Mouse (Mus musculus): Measurements from ENCODE around the gene Ptcd2. TPM values are rescaled to one million over a fixed set of nuclear protein-coding genes. Genes with fewer than 3 reads are reported as not detected.

Gene Ptcd2
- total and polyA plus RNA-seq, 3 experiments = 32.4 to 58.8 (median 34.7) TPM

DNA sequence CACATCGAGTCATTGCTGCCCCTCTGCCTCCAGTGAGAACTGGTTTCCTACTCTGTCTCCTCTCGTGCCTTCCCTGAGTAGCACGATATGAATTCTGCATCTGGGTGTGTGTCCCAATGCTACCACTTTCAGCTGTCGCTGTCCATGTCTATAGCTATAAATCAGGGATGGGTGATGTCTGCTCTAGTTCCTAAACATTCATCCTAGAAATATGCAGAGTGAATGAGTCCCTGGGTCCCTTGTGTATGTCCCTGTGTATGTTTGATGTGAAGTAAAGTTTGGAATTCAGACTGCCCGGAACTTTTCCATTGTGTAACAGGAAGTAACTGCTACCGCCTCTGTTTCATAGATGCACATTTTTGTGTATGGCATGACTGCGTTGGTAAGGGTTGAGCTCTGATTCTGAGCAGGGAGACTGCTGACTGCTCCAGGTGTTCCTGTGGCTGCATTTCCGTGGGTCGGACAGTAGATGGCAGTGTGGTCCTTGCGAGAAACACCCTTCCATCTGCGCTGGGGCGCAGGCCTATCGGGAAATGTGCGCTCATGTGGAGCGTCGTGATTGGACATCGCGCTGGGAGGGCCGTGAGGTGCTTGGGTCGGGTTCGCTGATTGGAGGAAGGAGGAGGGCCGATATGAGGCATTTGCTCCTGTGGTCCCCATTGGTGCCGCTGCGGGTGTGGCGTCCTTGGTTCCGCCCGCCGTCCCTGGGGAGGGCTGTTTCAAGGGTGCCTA lies 8.4 kb upstream of the Ptcd2 start:
- H3K4me3 ChIP-seq (ENCODE audit: low read depth, low read length) = peak overlapping the region; percentile 64; the same call in 1 of the 2 replicates
- H3K9me3 ChIP-seq (replicated peaks) = no peaks in the 10 kb centered on the region
- peaks cover 33% of the 10 kb centered on the region for H3K4me1 ChIP-seq (ENCODE audit: insufficient read depth, low read depth, low read length)
- peak; percentile 100 for ATAC-seq (ENCODE audit: extremely low read depth, insufficient number of reproducible peaks, low FRiP score, poor library complexity, severe bottlenecking)
- H3K27me3 ChIP-seq (ENCODE audit: insufficient read depth, low read length) = no peaks in the 10 kb centered on the region
- peak; percentile 99 for DNase-seq (ENCODE audit: low spot score)
- no peak for TF ChIP-seq GATA1 (IDR thresholded peaks at IDR 0.05; ENCODE audit: borderline replicate concordance, low read length)
- peak; percentile 89 for TF ChIP-seq CTCF (IDR thresholded peaks at IDR 0.05; ENCODE audit: low read depth, low read length)
- H3K36me3 ChIP-seq (replicated peaks) = peaks cover 77% of the 10 kb centered on the region

GRCm38 (mm10) chr13:99351596-99351995 lies 7.1 kb upstream of the Ptcd2 start:
- ATAC-seq (ENCODE audit: extremely low read depth, insufficient number of reproducible peaks, low FRiP score, poor library complexity, severe bottlenecking) = no peak
- peaks cover 33% of the 10 kb centered on the region for H3K4me1 ChIP-seq (ENCODE audit: insufficient read depth, low read depth, low read length)
- H3K36me3 ChIP-seq (replicated peaks) = peaks cover 75% of the 10 kb centered on the region
- H3K4me3 ChIP-seq (ENCODE audit: low read depth, low read length) = no peak overlapping the region
- H3K27me3 ChIP-seq (ENCODE audit: insufficient read depth, low read length) = no peaks in the 10 kb centered on the region
- DNase-seq (ENCODE audit: low spot score) = no peak
- TF ChIP-seq GATA1 (IDR thresholded peaks at IDR 0.05; ENCODE audit: borderline replicate concordance, low read length) (no peak), TAL1 (conservative IDR thresholded peaks at IDR 0.05; ENCODE audit: low read depth, low read length) (no peak), GATA2 (IDR thresholded peaks at IDR 0.05; ENCODE audit: borderline replicate concordance, low read depth, low read length) (no peak), CTCF (IDR thresholded peaks at IDR 0.05; ENCODE audit: low read depth, low read length) (no peak), POLR2AphosphoS5 (IDR thresholded peaks at IDR 0.05; ENCODE audit: insufficient replicate concordance, low read depth, low read length) (no peak)
- H3K9me3 ChIP-seq (replicated peaks) = no peaks in the 10 kb centered on the region

DNA sequence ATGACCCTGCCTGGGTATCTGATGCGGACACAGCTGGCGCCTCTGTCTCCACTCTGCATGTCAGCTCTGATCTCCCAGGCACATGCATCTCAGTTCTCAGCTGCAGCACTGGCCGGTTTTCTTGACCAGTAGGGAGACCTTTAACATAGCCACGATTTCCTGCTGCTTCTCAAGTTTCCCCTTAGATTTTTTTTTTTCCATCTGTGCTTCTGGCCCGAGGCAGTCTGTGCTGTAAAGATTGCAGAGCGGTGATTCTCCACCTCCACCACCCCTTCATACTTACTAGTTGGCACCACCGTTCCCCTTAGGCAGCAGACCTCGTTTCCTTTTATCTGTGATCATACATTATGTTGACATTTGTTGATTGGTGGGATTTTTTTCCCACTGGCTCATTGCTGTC lies 6.7 kb upstream of the Ptcd2 start:
- H3K27me3 ChIP-seq (ENCODE audit: insufficient read depth, low read length) = no peaks in the 10 kb centered on the region
- peaks cover 75% of the 10 kb centered on the region for H3K36me3 ChIP-seq (replicated peaks)
- no peak for ATAC-seq (ENCODE audit: extremely low read depth, insufficient number of reproducible peaks, low FRiP score, poor library complexity, severe bottlenecking)
- H3K9me3 ChIP-seq (replicated peaks) = no peaks in the 10 kb centered on the region
- no peak overlapping the region for H3K4me3 ChIP-seq (ENCODE audit: low read depth, low read length)
- H3K4me1 ChIP-seq (ENCODE audit: insufficient read depth, low read depth, low read length) = peaks cover 33% of the 10 kb centered on the region
- TF ChIP-seq GATA2 (IDR thresholded peaks at IDR 0.05; ENCODE audit: borderline replicate concordance, low read depth, low read length) (no peak), POLR2AphosphoS5 (IDR thresholded peaks at IDR 0.05; ENCODE audit: insufficient replicate concordance, low read depth, low read length) (no peak), CTCF (IDR thresholded peaks at IDR 0.05; ENCODE audit: low read depth, low read length) (no peak), TAL1 (conservative IDR thresholded peaks at IDR 0.05; ENCODE audit: low read depth, low read length) (no peak), GATA1 (IDR thresholded peaks at IDR 0.05; ENCODE audit: borderline replicate concordance, low read length) (no peak)
- no peak for DNase-seq (ENCODE audit: low spot score)

DNA sequence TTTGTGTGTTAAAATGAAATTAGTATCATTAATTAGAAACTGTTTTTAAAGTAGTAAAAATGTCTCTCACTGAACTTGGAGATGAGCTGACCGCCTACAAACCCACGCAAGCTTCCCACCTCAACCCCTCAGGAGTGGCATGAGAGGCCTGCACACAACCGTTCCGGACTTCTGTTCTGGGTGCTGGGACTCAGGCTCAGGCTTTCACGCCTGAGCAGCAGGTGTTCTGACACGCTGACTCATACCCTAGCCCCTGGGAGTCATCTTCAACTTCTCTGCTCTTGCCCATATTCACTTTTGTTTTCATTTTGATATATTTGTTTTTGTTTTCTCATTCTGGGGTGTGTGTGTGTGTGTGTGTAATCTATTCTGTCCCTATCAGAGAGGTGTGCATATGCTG lies 5.5 kb upstream of the Ptcd2 start:
- no peaks in the 10 kb centered on the region for H3K27me3 ChIP-seq (ENCODE audit: insufficient read depth, low read length)
- TF ChIP-seq CTCF (IDR thresholded peaks at IDR 0.05; ENCODE audit: low read depth, low read length) = no peak
- no peak for TF ChIP-seq POLR2AphosphoS5 (IDR thresholded peaks at IDR 0.05; ENCODE audit: insufficient replicate concordance, low read depth, low read length)
- TF ChIP-seq TAL1 (conservative IDR thresholded peaks at IDR 0.05; ENCODE audit: low read depth, low read length) = no peak
- TF ChIP-seq GATA2 (IDR thresholded peaks at IDR 0.05; ENCODE audit: borderline replicate concordance, low read depth, low read length) = no peak
- TF ChIP-seq GATA1 (IDR thresholded peaks at IDR 0.05; ENCODE audit: borderline replicate concordance, low read length) = no peak
- peaks cover 65% of the 10 kb centered on the region for H3K36me3 ChIP-seq (replicated peaks)
- no peak for ATAC-seq (ENCODE audit: extremely low read depth, insufficient number of reproducible peaks, low FRiP score, poor library complexity, severe bottlenecking)
- no peak overlapping the region for H3K4me3 ChIP-seq (ENCODE audit: low read depth, low read length)
- peaks cover 32% of the 10 kb centered on the region for H3K4me1 ChIP-seq (ENCODE audit: insufficient read depth, low read depth, low read length)
- no peak for DNase-seq (ENCODE audit: low spot score)
- no peaks in the 10 kb centered on the region for H3K9me3 ChIP-seq (replicated peaks)

- H3K27me3 ChIP-seq (ENCODE audit: insufficient read depth, low read length) = no peaks in the 10 kb centered on the region
- no peaks in the 10 kb centered on the region for H3K9me3 ChIP-seq (replicated peaks)
- peaks cover 65% of the 10 kb centered on the region for H3K36me3 ChIP-seq (replicated peaks)
- ATAC-seq (ENCODE audit: extremely low read depth, insufficient number of reproducible peaks, low FRiP score, poor library complexity, severe bottlenecking) = peak; percentile 16; the same call in 1 of the 2 replicates
- peaks cover 30% of the 10 kb centered on the region for H3K4me1 ChIP-seq (ENCODE audit: insufficient read depth, low read depth, low read length)
- H3K4me3 ChIP-seq (ENCODE audit: low read depth, low read length) = peak overlapping the region; percentile 95
- TF ChIP-seq GATA2 (IDR thresholded peaks at IDR 0.05; ENCODE audit: borderline replicate concordance, low read depth, low read length) (no peak), CTCF (IDR thresholded peaks at IDR 0.05; ENCODE audit: low read depth, low read length) (no peak), POLR2AphosphoS5 (IDR thresholded peaks at IDR 0.05; ENCODE audit: insufficient replicate concordance, low read depth, low read length) (no peak), TAL1 (conservative IDR thresholded peaks at IDR 0.05; ENCODE audit: low read depth, low read length) (no peak), GATA1 (IDR thresholded peaks at IDR 0.05; ENCODE audit: borderline replicate concordance, low read length) (no peak)
- no peak for DNase-seq (ENCODE audit: low spot score)
These were observed 468 bp downstream of the Ptcd2 start for GRCm38 (mm10) chr13:99343876-99344598.

- Histone ChIP-seq H3K27me3 (ENCODE audit: insufficient read depth, low read length) (no peaks in the 10 kb centered on the region), H3K4me3 (ENCODE audit: low read depth, low read length) (no peak overlapping the region), H3K36me3 (replicated peaks) (peaks cover 68% of the 10 kb centered on the region), H3K9me3 (replicated peaks) (no peaks in the 10 kb centered on the region), H3K4me1 (ENCODE audit: insufficient read depth, low read depth, low read length) (peaks cover 22% of the 10 kb centered on the region)
- no peak for ATAC-seq (ENCODE audit: extremely low read depth, insufficient number of reproducible peaks, low FRiP score, poor library complexity, severe bottlenecking)
- no peak for TF ChIP-seq POLR2AphosphoS5 (IDR thresholded peaks at IDR 0.05; ENCODE audit: insufficient replicate concordance, low read depth, low read length)
- TF ChIP-seq TAL1 (conservative IDR thresholded peaks at IDR 0.05; ENCODE audit: low read depth, low read length) = no peak
- TF ChIP-seq GATA2 (IDR thresholded peaks at IDR 0.05; ENCODE audit: borderline replicate concordance, low read depth, low read length) = no peak
- TF ChIP-seq CTCF (IDR thresholded peaks at IDR 0.05; ENCODE audit: low read depth, low read length) = no peak
- TF ChIP-seq GATA1 (IDR thresholded peaks at IDR 0.05; ENCODE audit: borderline replicate concordance, low read length) = no peak
- no peak for DNase-seq (ENCODE audit: low spot score)
These were observed 3.0 kb downstream of the Ptcd2 start for GRCm38 (mm10) chr13:99341504-99341903.

Data from G1E (cell line).